Mouse (Mus musculus): ENCODE data around the gene Pdlim4. TPM values are rescaled to one million over a fixed set of nuclear protein-coding genes. Genes with fewer than 3 reads are reported as not detected.

Gene Pdlim4
- polyA plus RNA-seq, 1 experiment from 2014 or later, result 21.4 TPM

GRCm38 (mm10) chr11:54067996-54068519 lies 756 bp downstream of the Pdlim4 start:
- Histone ChIP-seq H3K4me3 (replicated peaks; ENCODE audit: low read depth, low read length) (peak overlapping the region; percentile 53), H3K36me3 (ENCODE audit: control insufficient read depth, insufficient read depth, low read length) (no peaks in the 10 kb centered on the region), H3K4me2 (ENCODE audit: low read length) (peak overlapping the region; percentile 90), H3K27me3 (ENCODE audit: control insufficient read depth, insufficient read depth, low read length) (peaks cover 8% of the 10 kb centered on the region; the same call in 1 of the 2 replicates), H3K9ac (replicated peaks; ENCODE audit: low read length) (peak overlapping the region; percentile 57; the same call in 1 of the 2 replicates), H3K4me1 (ENCODE audit: control insufficient read depth, insufficient read depth, low read length) (peaks cover 14% of the 10 kb centered on the region; the same call in 1 of the 2 replicates), H3K27ac (replicated peaks; ENCODE audit: low read depth, low read length) (no peak overlapping the region), H3K9me3 (ENCODE audit: control insufficient read depth, low read length) (no peaks in the 10 kb centered on the region)
- no peak for DNase-seq
- 24% methylated on average over 4 of the region's 4 CpGs for WGBS
- no peak for ATAC-seq (ENCODE audit: low FRiP score, low TSS enrichment)

GRCm38 (mm10) chr11:54067318-54067995 lies 1.4 kb downstream of the Pdlim4 start:
- Histone ChIP-seq H3K4me1 (ENCODE audit: control insufficient read depth, insufficient read depth, low read length) (peaks cover 14% of the 10 kb centered on the region; the same call in 1 of the 2 replicates), H3K9ac (replicated peaks; ENCODE audit: low read length) (0 out of 2 replicates have a peak overlapping the region, but pooled peaks have one; percentile 10), H3K4me2 (ENCODE audit: low read length) (peak overlapping the region; percentile 90), H3K36me3 (ENCODE audit: control insufficient read depth, insufficient read depth, low read length) (no peaks in the 10 kb centered on the region), H3K4me3 (replicated peaks; ENCODE audit: low read depth, low read length) (0 out of 2 replicates have a peak overlapping the region, but pooled peaks have one; percentile 53), H3K27ac (replicated peaks; ENCODE audit: low read depth, low read length) (no peak overlapping the region), H3K9me3 (ENCODE audit: control insufficient read depth, low read length) (no peaks in the 10 kb centered on the region), H3K27me3 (ENCODE audit: control insufficient read depth, insufficient read depth, low read length) (peaks cover 8% of the 10 kb centered on the region; the same call in 1 of the 2 replicates)
- peak; percentile 46 for DNase-seq
- ATAC-seq (ENCODE audit: low FRiP score, low TSS enrichment), result no peak
- 28% methylated on average over 12 of the region's 12 CpGs for WGBS

GRCm38 (mm10) chr11:54066400-54066799 lies 2.4 kb downstream of the Pdlim4 start:
- DNase-seq (no peak), ATAC-seq (ENCODE audit: low FRiP score, low TSS enrichment) (no peak)
- Histone ChIP-seq H3K4me2 (ENCODE audit: low read length) (no peak overlapping the region), H3K4me1 (ENCODE audit: control insufficient read depth, insufficient read depth, low read length) (peaks cover 14% of the 10 kb centered on the region; the same call in 1 of the 2 replicates), H3K36me3 (ENCODE audit: control insufficient read depth, insufficient read depth, low read length) (no peaks in the 10 kb centered on the region), H3K9ac (replicated peaks; ENCODE audit: low read length) (no peak overlapping the region), H3K27ac (replicated peaks; ENCODE audit: low read depth, low read length) (no peak overlapping the region), H3K27me3 (ENCODE audit: control insufficient read depth, insufficient read depth, low read length) (peaks cover 8% of the 10 kb centered on the region; the same call in 1 of the 2 replicates), H3K4me3 (replicated peaks; ENCODE audit: low read depth, low read length) (no peak overlapping the region), H3K9me3 (ENCODE audit: control insufficient read depth, low read length) (no peaks in the 10 kb centered on the region)
- 86% methylated on average over 5 of the region's 5 CpGs for WGBS

- ATAC-seq (ENCODE audit: low FRiP score, low TSS enrichment), result no peak
- WGBS, result 88% methylated on average over 4 of the region's 4 CpGs
These were observed 3.0 kb downstream of the Pdlim4 start for GRCm38 (mm10) chr11:54065915-54066178.

GRCm38 (mm10) chr11:54065106-54065914 lies 3.5 kb downstream of the Pdlim4 start:
- WGBS, result 91% methylated on average over 12 of the region's 12 CpGs

More at GRCm38 (mm10) chr11:54065915-54066178, 3.0 kb downstream of the Pdlim4 start:
- H3K9me3 ChIP-seq (ENCODE audit: control insufficient read depth, low read length), result no peaks in the 10 kb centered on the region
- H3K27me3 ChIP-seq (ENCODE audit: control insufficient read depth, insufficient read depth, low read length), result peaks cover 8% of the 10 kb centered on the region; the same call in 1 of the 2 replicates
- H3K9ac ChIP-seq (replicated peaks; ENCODE audit: low read length), result no peak overlapping the region
- no peak overlapping the region for H3K4me3 ChIP-seq (replicated peaks; ENCODE audit: low read depth, low read length)
- H3K36me3 ChIP-seq (ENCODE audit: control insufficient read depth, insufficient read depth, low read length), result no peaks in the 10 kb centered on the region
- peaks cover 14% of the 10 kb centered on the region; the same call in 1 of the 2 replicates for H3K4me1 ChIP-seq (ENCODE audit: control insufficient read depth, insufficient read depth, low read length)
- no peak for DNase-seq
- H3K27ac ChIP-seq (replicated peaks; ENCODE audit: low read depth, low read length), result no peak overlapping the region
- H3K4me2 ChIP-seq (ENCODE audit: low read length), result no peak overlapping the region

DNA sequence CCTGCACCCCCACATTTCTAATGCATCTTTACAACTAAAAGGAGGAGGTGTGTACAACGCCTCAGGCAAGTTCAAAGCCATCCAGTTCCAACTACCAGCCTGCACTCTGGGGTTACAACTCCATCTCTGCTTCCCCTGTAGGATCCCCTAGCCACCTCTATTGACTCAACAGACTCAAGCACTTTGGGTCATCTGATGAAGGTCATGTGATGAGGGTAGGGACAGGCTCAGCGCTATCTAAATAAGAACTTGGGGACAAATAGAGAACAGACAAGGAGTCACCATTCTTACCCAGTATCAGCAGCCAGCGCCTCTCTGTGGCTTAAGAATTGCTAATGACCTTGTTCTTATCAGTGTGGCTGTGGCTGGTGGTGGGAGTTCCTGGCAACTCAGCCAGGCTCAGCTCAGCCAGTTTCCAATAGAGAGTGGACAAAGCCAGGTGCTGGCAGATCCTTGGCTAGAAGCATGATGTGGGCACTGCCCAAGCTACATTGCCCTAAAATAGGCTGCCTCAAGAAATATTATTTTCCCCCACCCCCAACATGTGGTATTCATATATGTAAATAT lies 4.3 kb downstream of the Pdlim4 start:
- H3K4me3 ChIP-seq (replicated peaks; ENCODE audit: low read depth, low read length), result no peak overlapping the region
- no peak for ATAC-seq (ENCODE audit: low FRiP score, low TSS enrichment)

More at GRCm38 (mm10) chr11:54065106-54065914, 3.5 kb downstream of the Pdlim4 start:
- Histone ChIP-seq H3K9ac (replicated peaks; ENCODE audit: low read length) (no peak overlapping the region), H3K4me2 (ENCODE audit: low read length) (no peak overlapping the region), H3K27me3 (ENCODE audit: control insufficient read depth, insufficient read depth, low read length) (peaks cover 8% of the 10 kb centered on the region; the same call in 1 of the 2 replicates), H3K4me3 (replicated peaks; ENCODE audit: low read depth, low read length) (no peak overlapping the region), H3K4me1 (ENCODE audit: control insufficient read depth, insufficient read depth, low read length) (peaks cover 14% of the 10 kb centered on the region; the same call in 1 of the 2 replicates), H3K36me3 (ENCODE audit: control insufficient read depth, insufficient read depth, low read length) (no peaks in the 10 kb centered on the region), H3K27ac (replicated peaks; ENCODE audit: low read depth, low read length) (no peak overlapping the region), H3K9me3 (ENCODE audit: control insufficient read depth, low read length) (no peaks in the 10 kb centered on the region)
- DNase-seq, result no peak
- no peak for ATAC-seq (ENCODE audit: low FRiP score, low TSS enrichment)

GRCm38 (mm10) chr11:54063472-54063775 lies 5.4 kb downstream of the Pdlim4 start:
- H3K9me3 ChIP-seq (ENCODE audit: control insufficient read depth, low read length), result no peaks in the 10 kb centered on the region
- H3K9ac ChIP-seq (replicated peaks; ENCODE audit: low read length), result no peak overlapping the region
- H3K4me3 ChIP-seq (replicated peaks; ENCODE audit: low read depth, low read length), result no peak overlapping the region
- H3K36me3 ChIP-seq (ENCODE audit: control insufficient read depth, insufficient read depth, low read length), result no peaks in the 10 kb centered on the region
- no peak for DNase-seq
- H3K27ac ChIP-seq (replicated peaks; ENCODE audit: low read depth, low read length), result no peak overlapping the region
- H3K27me3 ChIP-seq (ENCODE audit: control insufficient read depth, insufficient read depth, low read length), result peaks cover 7% of the 10 kb centered on the region; the same call in 1 of the 2 replicates
- no peak for ATAC-seq (ENCODE audit: low FRiP score, low TSS enrichment)
- WGBS, result 90% methylated on average over 10 of the region's 10 CpGs
- peaks cover 12% of the 10 kb centered on the region for H3K4me1 ChIP-seq (ENCODE audit: control insufficient read depth, insufficient read depth, low read length)
- H3K4me2 ChIP-seq (ENCODE audit: low read length), result no peak overlapping the region

More for the DNA sequence above, 4.3 kb downstream of the Pdlim4 start:
- Histone ChIP-seq H3K36me3 (ENCODE audit: control insufficient read depth, insufficient read depth, low read length) (no peaks in the 10 kb centered on the region), H3K9me3 (ENCODE audit: control insufficient read depth, low read length) (no peaks in the 10 kb centered on the region), H3K27me3 (ENCODE audit: control insufficient read depth, insufficient read depth, low read length) (peaks cover 8% of the 10 kb centered on the region; the same call in 1 of the 2 replicates), H3K4me2 (ENCODE audit: low read length) (no peak overlapping the region), H3K27ac (replicated peaks; ENCODE audit: low read depth, low read length) (no peak overlapping the region), H3K9ac (replicated peaks; ENCODE audit: low read length) (no peak overlapping the region), H3K4me1 (ENCODE audit: control insufficient read depth, insufficient read depth, low read length) (peaks cover 14% of the 10 kb centered on the region; the same call in 1 of the 2 replicates)
- DNase-seq, result no peak
- WGBS, result 75% methylated on average over 3 of the region's 3 CpGs

GRCm38 (mm10) chr11:54062753-54063471 lies 5.9 kb downstream of the Pdlim4 start:
- Histone ChIP-seq H3K9me3 (ENCODE audit: control insufficient read depth, low read length) (no peaks in the 10 kb centered on the region), H3K27ac (replicated peaks; ENCODE audit: low read depth, low read length) (no peak overlapping the region), H3K4me3 (replicated peaks; ENCODE audit: low read depth, low read length) (no peak overlapping the region), H3K4me2 (ENCODE audit: low read length) (no peak overlapping the region), H3K36me3 (ENCODE audit: control insufficient read depth, insufficient read depth, low read length) (no peaks in the 10 kb centered on the region), H3K4me1 (ENCODE audit: control insufficient read depth, insufficient read depth, low read length) (peaks cover 14% of the 10 kb centered on the region), H3K27me3 (ENCODE audit: control insufficient read depth, insufficient read depth, low read length) (0 out of 2 replicates have a peak, but pooled peaks cover 2% of the 10 kb centered on the region), H3K9ac (replicated peaks; ENCODE audit: low read length) (no peak overlapping the region)
- DNase-seq (no peak), ATAC-seq (ENCODE audit: low FRiP score, low TSS enrichment) (no peak)
- 80% methylated on average over 9 of the region's 9 CpGs for WGBS

All from midbrain, embryonic 14.5 days (tissue).